Mouse (Mus musculus) MEL (cell line): ENCODE data around the gene Gm42417. TPM values are rescaled to one million over a fixed set of nuclear protein-coding genes. Genes with fewer than 3 reads are reported as not detected.

ENCODE experiments used
- DNase-seq: peaks from one replicate; pipeline ENCODE4 v3.0.0; 2011; ENCODE audit warnings: low read depth, low spot score
- H3K27ac ChIP-seq: 2 replicates; pipeline ENCODE4 v1.5.1; 2012; ENCODE audit warnings: low read depth, mild to moderate bottlenecking, control low read depth, low read length, moderate library complexity; ENCODE audit not compliant: control insufficient read depth
- H3K27me3 ChIP-seq, 2 experiments: fragments of 150-350 bp in 1 of 2; sonication (generic) in 1 of 2; 2 replicates each; pipeline ENCODE4 v1.6.1; 2012; ENCODE audit warnings: low read length in 2 of 2, mild to moderate bottlenecking in 2 of 2, improper control_type of control experiment in 1 of 2, moderate library complexity in 1 of 2; ENCODE audit not compliant: insufficient read depth in 2 of 2, control insufficient read depth in 1 of 2
- H3K36me3 ChIP-seq, 2 experiments: 2 replicates each; pipeline ENCODE4 v1.6.1; 2012 to 2014; ENCODE audit warnings: low read length in 2 of 2, improper control_type of control experiment in 1 of 2, inconsistent platforms in 1 of 2, mild to moderate bottlenecking in 1 of 2; ENCODE audit not compliant: insufficient read depth in 2 of 2, control insufficient read depth in 1 of 2
- H3K4me1 ChIP-seq, 2 experiments: fragments of 150-350 bp in 1 of 2; sonication (generic) in 1 of 2; 2 replicates each; pipeline ENCODE4 v1.6.1; 2012; ENCODE audit warnings: low read length in 2 of 2, improper control_type of control experiment in 1 of 2, mild to moderate bottlenecking in 1 of 2; ENCODE audit not compliant: insufficient read depth in 2 of 2, control insufficient read depth in 1 of 2
- H3K4me3 ChIP-seq, 2 experiments: fragments of 150-350 bp in 1 of 2; sonication (generic) in 1 of 2; 2 replicates each; pipeline ENCODE4 v1.5.1; 2012; ENCODE audit warnings: low read depth in 2 of 2, low read length in 2 of 2, mild to moderate bottlenecking in 2 of 2, moderate library complexity in 2 of 2, control low read depth in 1 of 2, improper control_type of control experiment in 1 of 2; ENCODE audit not compliant: control insufficient read depth in 1 of 2, insufficient read depth in 1 of 2
- H3K79me2 ChIP-seq: 2 replicates; pipeline ENCODE4 v1.6.1; 2012; ENCODE audit warnings: mild to moderate bottlenecking, low read length, moderate library complexity; ENCODE audit not compliant: control insufficient read depth, poor library complexity, insufficient read depth
- H3K9ac ChIP-seq: 2 replicates; pipeline ENCODE4 v1.6.1; 2012; ENCODE audit warnings: low read depth, mild to moderate bottlenecking, control low read depth, low read length, moderate library complexity; ENCODE audit not compliant: control insufficient read depth, poor library complexity, severe bottlenecking
- H3K9me3 ChIP-seq: fragments of 150-350 bp; sonication (generic); replicated peaks from 2 replicates; pipeline ENCODE4 v1.6.1; 2012; ENCODE audit warnings: mild to moderate bottlenecking, low read length, improper control_type of control experiment, moderate library complexity; ENCODE audit not compliant: insufficient read depth
- CHD1 ChIP-seq: IDR thresholded peaks from 2 replicates; pipeline ENCODE4 v1.6.1; 2012; ENCODE audit warnings: low read depth, mild to moderate bottlenecking, inconsistent platforms, low read length, improper control_type of control experiment
- CTCF ChIP-seq, 3 experiments: IDR thresholded peaks in 2 of 3; conservative IDR thresholded peaks in 1 of 3; 2 replicates each; pipeline ENCODE4 v1.5.1; 2011 to 2012; ENCODE audit warnings: low read length in 3 of 3, low read depth in 2 of 3, mild to moderate bottlenecking in 2 of 3, improper control_type of control experiment in 1 of 3, inconsistent platforms in 1 of 3, mixed read lengths in 1 of 3, moderate library complexity in 1 of 3; ENCODE audit not compliant: control insufficient read depth in 1 of 3, insufficient read depth in 1 of 3, poor library complexity in 1 of 3, severe bottlenecking in 1 of 3
- ELF1 ChIP-seq: IDR thresholded peaks from 2 replicates; pipeline ENCODE4 v1.6.1; 2014; ENCODE audit warnings: low read depth, mild to moderate bottlenecking, inconsistent platforms, low read length, improper control_type of control experiment, moderate library complexity
- EP300 ChIP-seq, 2 experiments: IDR thresholded peaks; 2 replicates each; pipeline ENCODE4 v1.6.1; 2011; ENCODE audit warnings: improper control_type of control experiment in 2 of 2, low read length in 2 of 2, low read depth in 1 of 2, mild to moderate bottlenecking in 1 of 2
- ETS1 ChIP-seq: IDR thresholded peaks from 2 replicates; pipeline ENCODE4 v1.6.1; 2012; ENCODE audit warnings: low read depth, mild to moderate bottlenecking, inconsistent platforms, low read length, improper control_type of control experiment, moderate library complexity
- GABPA ChIP-seq: IDR thresholded peaks from 2 replicates; pipeline ENCODE4 v1.6.1; 2012; ENCODE audit warnings: low read depth, mild to moderate bottlenecking, inconsistent platforms, low read length, improper control_type of control experiment, moderate library complexity
- GATA1 ChIP-seq: IDR thresholded peaks from 2 replicates; pipeline ENCODE4 v1.6.1; 2011; ENCODE audit warnings: low read depth, low read length, improper control_type of control experiment
- KAT2A ChIP-seq: conservative IDR thresholded peaks from 2 replicates; pipeline ENCODE4 v1.6.1; 2012; ENCODE audit warnings: low read depth, low read length, improper control_type of control experiment, inconsistent platforms
- MAFK ChIP-seq: IDR thresholded peaks from 2 replicates; pipeline ENCODE4 v1.6.1; 2011; ENCODE audit warnings: low read depth, mild to moderate bottlenecking, low read length, improper control_type of control experiment, borderline replicate concordance
- MAX ChIP-seq: IDR thresholded peaks from 2 replicates; pipeline ENCODE4 v1.6.1; 2011; ENCODE audit warnings: low read length, improper control_type of control experiment
- MAZ ChIP-seq: IDR thresholded peaks from 2 replicates; pipeline ENCODE4 v1.6.1; 2012; ENCODE audit warnings: low read depth, mild to moderate bottlenecking, inconsistent platforms, low read length, improper control_type of control experiment
- MEF2A ChIP-seq: IDR thresholded peaks from 2 replicates; pipeline ENCODE4 v1.6.1; 2014; ENCODE audit warnings: low read depth, mild to moderate bottlenecking, inconsistent platforms, low read length, improper control_type of control experiment; ENCODE audit not compliant: poor library complexity, insufficient replicate concordance, severe bottlenecking; ENCODE audit errors: extremely low read depth
- MXI1 ChIP-seq: IDR thresholded peaks from 2 replicates; pipeline ENCODE4 v1.6.1; 2011; ENCODE audit warnings: mild to moderate bottlenecking, low read depth, low read length, improper control_type of control experiment
- MYB ChIP-seq: IDR thresholded peaks from 2 replicates; pipeline ENCODE4 v1.6.1; 2011; ENCODE audit warnings: mild to moderate bottlenecking, low read depth, low read length, improper control_type of control experiment
- MYC ChIP-seq: IDR thresholded peaks from 2 replicates; pipeline ENCODE4 v1.6.1; 2011; ENCODE audit warnings: low read depth, mild to moderate bottlenecking, low read length, improper control_type of control experiment, moderate library complexity
- NRF1 ChIP-seq: IDR thresholded peaks from 2 replicates; pipeline ENCODE4 v1.6.1; 2014; ENCODE audit warnings: low read depth, mild to moderate bottlenecking, inconsistent platforms, low read length, improper control_type of control experiment, moderate library complexity; ENCODE audit not compliant: poor library complexity, insufficient read depth, severe bottlenecking
- POLR2A ChIP-seq, 2 experiments: IDR thresholded peaks; 2 replicates each; pipeline ENCODE4 v1.6.1; 2011 to 2012; ENCODE audit warnings: low read length in 2 of 2, mild to moderate bottlenecking in 2 of 2, control low read depth in 1 of 2, improper control_type of control experiment in 1 of 2, low read depth in 1 of 2, moderate library complexity in 1 of 2; ENCODE audit not compliant: control insufficient read depth in 1 of 2, insufficient read depth in 1 of 2, poor library complexity in 1 of 2
- RAD21 ChIP-seq: IDR thresholded peaks from 2 replicates; pipeline ENCODE4 v1.6.1; 2011; ENCODE audit warnings: mild to moderate bottlenecking, low read depth, low read length, improper control_type of control experiment
- RCOR1 ChIP-seq: IDR thresholded peaks from 2 replicates; pipeline ENCODE4 v1.6.1; 2012; ENCODE audit warnings: low read depth, mild to moderate bottlenecking, inconsistent platforms, low read length, improper control_type of control experiment
- TAL1 ChIP-seq: IDR thresholded peaks from 2 replicates; pipeline ENCODE4 v1.6.1; 2012; ENCODE audit warnings: mild to moderate bottlenecking, inconsistent platforms, low read length, moderate library complexity, mixed read lengths
- TBP ChIP-seq: IDR thresholded peaks from 2 replicates; pipeline ENCODE4 v1.8.0; 2011; ENCODE audit warnings: low read depth, low read length, improper control_type of control experiment
- TCF12 ChIP-seq: IDR thresholded peaks from 2 replicates; pipeline ENCODE4 v1.6.1; 2014; ENCODE audit warnings: low read depth, mild to moderate bottlenecking, inconsistent platforms, low read length, improper control_type of control experiment, moderate library complexity
- UBTF ChIP-seq: IDR thresholded peaks from 2 replicates; pipeline ENCODE4 v1.6.1; 2012; ENCODE audit warnings: low read depth, mild to moderate bottlenecking, inconsistent platforms, low read length, improper control_type of control experiment, moderate library complexity, borderline replicate concordance; ENCODE audit not compliant: insufficient read depth
- ZKSCAN1 ChIP-seq: IDR thresholded peaks from 2 replicates; pipeline ENCODE4 v1.6.1; 2012; ENCODE audit warnings: low read depth, mild to moderate bottlenecking, inconsistent platforms, low read length, improper control_type of control experiment, moderate library complexity
- ZMIZ1 ChIP-seq: IDR thresholded peaks from 2 replicates; pipeline ENCODE4 v1.6.1; 2012; ENCODE audit warnings: low read depth, mild to moderate bottlenecking, inconsistent platforms, low read length, improper control_type of control experiment, moderate library complexity
- ZNF384 ChIP-seq: IDR thresholded peaks from 2 replicates; pipeline ENCODE4 v1.6.1; 2012; ENCODE audit warnings: low read depth, mild to moderate bottlenecking, inconsistent platforms, low read length, improper control_type of control experiment
- polyA plus RNA-seq, 2 experiments: library from polyadenylated mRNA; stranded (reverse) in 1 of 2; unstranded in 1 of 2; fragments of >175 nt in 1 of 2; fragments of >200 nt in 1 of 2; gene quantifications; 2 replicates each; pipeline versions ENCODE4 v1.2.1 to v1.2.4; 2012; ENCODE audit warnings: low replicate concordance in 2 of 2, low read depth in 1 of 2; ENCODE audit not compliant: insufficient read length in 2 of 2, insufficient read depth in 1 of 2, missing spikeins in 1 of 2
- total RNA-seq: library from RNA; depleted of rRNA; stranded (reverse); fragments of 300-350 nt; gene quantifications from 2 replicates; pipeline ENCODE4 v1.2.3, GENCODE M21; 2012

Gm42417 gene
- total and polyA plus RNA-seq, 3 experiments: 0.74 TPM; not detected in 2

GRCm38 (mm10) chr1:36522210-36522609 lies 17.0 kb downstream of the Gm42417 start:
- Histone ChIP-seq H3K9ac (no peak overlapping the region), H3K36me3 (no peaks in the 10 kb centered on the region), H3K27ac (no peak overlapping the region), H3K4me1 (no peaks in the 10 kb centered on the region), H3K27me3 (no peaks in the 10 kb centered on the region), H3K79me2 (no peaks in the 10 kb centered on the region), H3K9me3 (no peaks in the 10 kb centered on the region), H3K4me3 (no peak overlapping the region)
- TF ChIP-seq GATA1 (no peak), EP300 (IDR thresholded peaks at IDR 0.05; ENCODE audit: low read depth in 1 of 2, low read length in 2 of 2) (no peak), UBTF (no peak), ZNF384 (no peak), GABPA (no peak), ZKSCAN1 (no peak), CHD1 (no peak), TBP (no peak), MAFK (no peak)
- DNase-seq: no peak

DNA sequence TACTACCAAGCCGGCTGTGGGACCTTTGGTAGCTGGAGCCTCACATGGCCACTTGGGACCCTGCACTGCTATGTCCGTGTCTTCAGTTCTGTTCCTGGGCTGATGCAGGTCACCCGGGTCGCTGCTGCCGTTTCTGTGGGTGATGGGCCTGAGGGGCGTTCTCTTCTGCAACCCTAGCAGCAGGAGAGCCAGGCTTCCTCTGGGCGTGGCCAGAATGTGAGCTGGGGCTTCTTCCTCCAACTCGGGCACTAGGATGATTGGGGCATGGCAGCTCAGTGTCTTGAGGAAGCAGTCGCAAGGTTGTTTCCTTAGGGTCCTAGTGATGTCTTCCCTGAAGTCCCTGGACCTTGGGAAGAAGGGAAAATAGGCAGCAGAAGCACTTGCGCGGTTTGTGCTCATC lies 19.6 kb downstream of the Gm42417 start:
- H3K36me3 ChIP-seq: no peaks in the 10 kb centered on the region
- DNase-seq: no peak

GRCm38 (mm10) chr1:36518259-36518658 lies 21.0 kb downstream of the Gm42417 start:
- Histone ChIP-seq H3K36me3 (peaks cover 0 to 2% of the 10 kb centered on the region in 2 experiments; a peak in 2 of 4 replicates), H3K27ac (no peak overlapping the region), H3K79me2 (no peaks in the 10 kb centered on the region), H3K9ac (no peak overlapping the region), H3K9me3 (no peaks in the 10 kb centered on the region), H3K27me3 (no peaks in the 10 kb centered on the region), H3K4me1 (peaks cover 2% of the 10 kb centered on the region in 2 experiments), H3K4me3 (no peak overlapping the region)
- TF ChIP-seq TBP (no peak), MEF2A (no peak), GABPA (no peak), NRF1 (no peak), CHD1 (no peak), EP300 (IDR thresholded peaks at IDR 0.05; ENCODE audit: low read depth in 1 of 2, low read length in 2 of 2) (no peak), KAT2A (no peak), MAX (no peak), TCF12 (no peak), POLR2A (IDR thresholded peaks at IDR 0.05; ENCODE audit: control insufficient read depth in 1 of 2, insufficient read depth in 1 of 2, low read depth in 1 of 2, low read length in 2 of 2, poor library complexity in 1 of 2) (no peak), ZMIZ1 (no peak), RAD21 (no peak)
- no peak for DNase-seq

More for the DNA sequence above, 19.6 kb downstream of the Gm42417 start:
- no peak overlapping the region for H3K9ac ChIP-seq
- H3K4me3 ChIP-seq: no peak overlapping the region
- H3K9me3 ChIP-seq: no peaks in the 10 kb centered on the region
- H3K79me2 ChIP-seq: no peaks in the 10 kb centered on the region
- no peaks in the 10 kb centered on the region for H3K27me3 ChIP-seq
- H3K27ac ChIP-seq: no peak overlapping the region
- H3K4me1 ChIP-seq: no peaks in the 10 kb centered on the region
- TF ChIP-seq MYB (no peak), MAZ (no peak), TAL1 (no peak), MXI1 (no peak), ELF1 (no peak), MYC (no peak), ZNF384 (no peak), EP300 (IDR thresholded peaks at IDR 0.05; ENCODE audit: low read depth in 1 of 2, low read length in 2 of 2) (no peak), POLR2A (IDR thresholded peaks at IDR 0.05; ENCODE audit: control insufficient read depth in 1 of 2, insufficient read depth in 1 of 2, low read depth in 1 of 2, low read length in 2 of 2, poor library complexity in 1 of 2) (no peak), GATA1 (no peak), ETS1 (no peak), CTCF (IDR thresholded peaks at IDR 0.05 in 2 of 3, conservative IDR thresholded peaks at IDR 0.05 in 1 of 3; ENCODE audit: control insufficient read depth in 1 of 3, insufficient read depth in 1 of 3, low read depth in 2 of 3, low read length in 3 of 3, poor library complexity in 1 of 3, severe bottlenecking in 1 of 3) (no peak), RCOR1 (no peak)
